Mouse (Mus musculus) CH12.LX (cell line): ENCODE measurements around the gene Setd6. TPM values are rescaled to one million over a fixed set of nuclear protein-coding genes. Genes with fewer than 3 reads are reported as not detected.

ENCODE experiments used
- DNase-seq: peaks from one replicate; pipeline ENCODE4 v3.0.0-alpha.2; 2013; ENCODE audit errors: extremely low read depth
- H3K27ac ChIP-seq: 2 replicates; pipeline ENCODE4 v1.5.1; 2012; ENCODE audit warnings: low read depth, mild to moderate bottlenecking, control low read depth, moderate library complexity; ENCODE audit not compliant: insufficient read depth
- H3K27me3 ChIP-seq: replicated peaks from 2 replicates; pipeline ENCODE3; 2012; ENCODE audit warnings: inconsistent platforms
- H3K36me3 ChIP-seq, 2 experiments: replicated peaks in 1 of 2; 2 replicates each; pipeline versions ENCODE3 to v1.6.1; 2012; ENCODE audit warnings: inconsistent platforms in 1 of 2, low read length in 1 of 2, mild to moderate bottlenecking in 1 of 2, mixed read lengths in 1 of 2, moderate library complexity in 1 of 2; ENCODE audit not compliant: control insufficient read depth in 1 of 2, insufficient read depth in 1 of 2
- H3K4me1 ChIP-seq, 2 experiments: 2 replicates each; pipeline ENCODE4 v1.6.1; 2012; ENCODE audit warnings: inconsistent platforms in 1 of 2, moderate library complexity in 1 of 2; ENCODE audit not compliant: insufficient read depth in 2 of 2, control insufficient read depth in 1 of 2
- H3K4me2 ChIP-seq: 2 replicates; pipeline ENCODE4 v1.6.1; 2012; ENCODE audit warnings: low read depth, mild to moderate bottlenecking, control low read depth; ENCODE audit not compliant: poor library complexity, insufficient read depth, severe bottlenecking
- H3K4me3 ChIP-seq, 3 experiments: fragments of 150-350 bp in 1 of 3; sonication (generic) in 1 of 3; replicated peaks in 1 of 3; 2 replicates each; pipeline versions ENCODE3 to v1.5.1; 2011 to 2012; ENCODE audit warnings: low read depth in 2 of 3, low read length in 2 of 3, mild to moderate bottlenecking in 2 of 3, moderate library complexity in 2 of 3, control low read depth in 1 of 3, improper control_type of control experiment in 1 of 3, inconsistent platforms in 1 of 3, mixed read lengths in 1 of 3; ENCODE audit not compliant: poor library complexity in 1 of 3
- H3K79me2 ChIP-seq: replicated peaks from 2 replicates; pipeline ENCODE4 v1.6.1; 2012; ENCODE audit warnings: mild to moderate bottlenecking, moderate library complexity; ENCODE audit not compliant: control insufficient read depth, poor library complexity, insufficient read depth, severe bottlenecking; ENCODE audit errors: extremely low read depth
- H3K9ac ChIP-seq: 2 replicates; pipeline ENCODE4 v1.6.1; 2012; ENCODE audit warnings: low read depth, mild to moderate bottlenecking, control low read depth, moderate library complexity; ENCODE audit not compliant: insufficient read depth
- H3K9me3 ChIP-seq: replicated peaks from 2 replicates; pipeline ENCODE3; 2012; ENCODE audit warnings: low read length, inconsistent platforms, mixed read lengths
- CHD1 ChIP-seq: IDR thresholded peaks from 2 replicates; pipeline ENCODE4 v1.6.1; 2012; ENCODE audit warnings: low read depth, low read length, improper control_type of control experiment, inconsistent platforms
- ELF1 ChIP-seq: IDR thresholded peaks from 2 replicates; pipeline ENCODE4 v1.6.1; 2014; ENCODE audit warnings: low read depth, mild to moderate bottlenecking, inconsistent platforms, low read length, improper control_type of control experiment
- ETS1 ChIP-seq: conservative IDR thresholded peaks from 2 replicates; pipeline ENCODE4 v1.6.1; 2012; ENCODE audit warnings: low read depth, mild to moderate bottlenecking, inconsistent platforms, low read length, improper control_type of control experiment, moderate library complexity
- GABPA ChIP-seq: IDR thresholded peaks from 2 replicates; pipeline ENCODE4 v1.6.1; 2012; ENCODE audit warnings: low read depth, low read length, improper control_type of control experiment, inconsistent platforms; ENCODE audit not compliant: insufficient replicate concordance
- HCFC1 ChIP-seq: IDR thresholded peaks from 2 replicates; pipeline ENCODE4 v1.6.1; 2012; ENCODE audit warnings: low read depth, mild to moderate bottlenecking, inconsistent platforms, low read length, improper control_type of control experiment
- IRF4 ChIP-seq: IDR thresholded peaks from 2 replicates; pipeline ENCODE4 v1.6.1; 2014; ENCODE audit warnings: low read depth, mild to moderate bottlenecking, inconsistent platforms, low read length, improper control_type of control experiment
- MAX ChIP-seq: IDR thresholded peaks from 2 replicates; pipeline ENCODE4 v1.6.1; 2011; ENCODE audit warnings: low read length, improper control_type of control experiment
- MYC ChIP-seq: IDR thresholded peaks from 2 replicates; pipeline ENCODE4 v1.6.1; 2011; ENCODE audit warnings: low read depth, mild to moderate bottlenecking, improper control_type of control experiment, low read length
- NELFE ChIP-seq: IDR thresholded peaks from 2 replicates; pipeline ENCODE4 v1.6.1; 2011; ENCODE audit warnings: low read depth, low read length, improper control_type of control experiment
- PAX5 ChIP-seq: IDR thresholded peaks from 2 replicates; pipeline ENCODE4 v1.6.1; 2012; ENCODE audit warnings: low read length, inconsistent platforms, mixed read lengths
- RCOR1 ChIP-seq: conservative IDR thresholded peaks from 2 replicates; pipeline ENCODE4 v1.6.1; 2012; ENCODE audit warnings: low read depth, mild to moderate bottlenecking, inconsistent platforms, low read length, improper control_type of control experiment
- SIN3A ChIP-seq: IDR thresholded peaks from 2 replicates; pipeline ENCODE4 v1.6.1; 2012; ENCODE audit warnings: low read length, improper control_type of control experiment, inconsistent platforms
- TBP ChIP-seq: conservative IDR thresholded peaks from 2 replicates; pipeline ENCODE4 v1.6.1; 2011; ENCODE audit warnings: low read depth, low read length, improper control_type of control experiment
- UBTF ChIP-seq: IDR thresholded peaks from 2 replicates; pipeline ENCODE4 v1.6.1; 2012; ENCODE audit warnings: low read depth, mild to moderate bottlenecking, inconsistent platforms, low read length, improper control_type of control experiment, moderate library complexity
- USF1 ChIP-seq: IDR thresholded peaks from 2 replicates; pipeline ENCODE4 v1.6.1; 2014; ENCODE audit warnings: low read depth, mild to moderate bottlenecking, inconsistent platforms, low read length, improper control_type of control experiment
- ZMIZ1 ChIP-seq: IDR thresholded peaks from 2 replicates; pipeline ENCODE4 v1.6.1; 2012; ENCODE audit warnings: low read depth, mild to moderate bottlenecking, inconsistent platforms, low read length, improper control_type of control experiment
- dilution Hi-C: fragments of 300-500 bp; cut with MboI; formaldehyde crosslinking; loops from 2 replicates; pipeline ENCODE4 v1.14.3; 2020; ENCODE audit warnings: low sequenced_read_pairs; ENCODE audit not compliant: extremely low pct_unique_long_range_greater_than_20kb, extremely low pct_ligation_motif_present
- in situ Hi-C: fragments of 300-500 bp; cut with MboI; formaldehyde crosslinking; loops from 3 replicates; pipeline ENCODE4 v1.14.3; 2019; ENCODE audit warnings: low sequenced_read_pairs, low pct_ligation_motif_present, low pct_unique_long_range_greater_than_20kb, mixed read lengths
- polyA plus RNA-seq: library from polyadenylated mRNA; unstranded; fragments of >175 nt; gene quantifications from 2 replicates; pipeline ENCODE4 v1.2.1, GENCODE M21; 2012; ENCODE audit warnings: low read depth; ENCODE audit not compliant: insufficient read length
- total RNA-seq, 2 experiments: library from RNA; depleted of rRNA; stranded (reverse); fragments of 300-350 nt in 1 of 2; fragments of >200 nt in 1 of 2; gene quantifications; 2 replicates each; pipeline ENCODE4 v1.2.3; 2012 to 2014

Gene Setd6
- total and polyA plus RNA-seq, 3 experiments, result 29.6 to 50.6 (median 29.7) TPM

DNA sequence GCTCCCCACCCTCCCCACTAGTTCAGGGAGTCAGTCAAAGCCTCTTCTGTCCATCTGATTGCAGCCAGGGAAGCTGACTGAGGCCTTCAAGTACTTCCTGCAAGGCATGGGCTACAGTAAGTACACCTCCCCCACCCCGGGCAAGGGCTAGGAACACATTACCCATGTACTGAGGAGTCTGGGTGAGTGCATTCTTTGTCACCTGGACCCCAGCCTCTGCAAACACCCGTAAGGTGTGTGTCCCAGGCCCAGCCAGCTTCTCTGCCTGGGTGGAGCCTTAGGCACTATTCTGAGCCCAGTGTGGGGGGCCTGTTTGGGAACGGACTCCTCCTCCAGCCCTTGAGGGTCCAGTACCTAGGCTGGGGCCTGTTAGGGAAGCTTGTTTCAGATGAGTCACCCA, 4.7 kb upstream of the Setd6 start:
- Histone ChIP-seq H3K4me3 (no peak overlapping the region), H3K9ac (no peak overlapping the region), H3K27ac (no peak overlapping the region), H3K79me2 (no peaks in the 10 kb centered on the region), H3K4me2 (no peak overlapping the region), H3K36me3 (no peaks in the 10 kb centered on the region), H3K4me1 (peaks cover 0 to 17% of the 10 kb centered on the region in 2 experiments; a peak in 2 of 4 replicates), H3K27me3 (no peaks in the 10 kb centered on the region), H3K9me3 (no peaks in the 10 kb centered on the region)
- DNase-seq, result no peak
- in situ Hi-C loops (no loop called here), dilution Hi-C loops (no loop called here)
- TF ChIP-seq MYC (no peak), HCFC1 (no peak), RCOR1 (no peak), TBP (no peak), USF1 (no peak)

DNA sequence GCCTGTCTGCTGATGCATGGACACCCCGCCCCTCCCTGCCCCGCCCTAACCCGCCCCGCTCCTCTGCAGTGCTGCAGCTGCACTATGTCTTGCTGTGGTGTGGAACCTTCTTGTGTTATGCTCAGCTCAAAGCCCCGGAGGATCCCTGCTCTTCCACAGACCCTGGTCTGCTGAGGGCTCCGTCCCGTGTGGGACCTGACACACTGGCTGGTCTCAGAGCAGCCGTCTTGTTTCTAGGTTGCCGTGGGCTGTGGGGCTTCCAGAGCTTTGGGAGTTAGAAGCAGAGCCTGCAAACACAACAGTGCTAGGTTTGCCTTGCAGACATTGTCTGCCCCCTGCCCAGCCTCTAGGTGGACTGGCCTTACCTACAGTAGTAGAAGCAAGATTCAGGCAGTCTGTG, 3.3 kb upstream of the Setd6 start:
- Histone ChIP-seq H3K4me2 (no peak overlapping the region), H3K4me1 (peaks cover 7 to 26% of the 10 kb centered on the region in 2 experiments), H3K4me3 (no peak overlapping the region), H3K79me2 (no peaks in the 10 kb centered on the region), H3K27me3 (no peaks in the 10 kb centered on the region)
- dilution Hi-C loops, result no loop called here
- no peak for DNase-seq
- TF ChIP-seq NELFE, result no peak
- TF ChIP-seq GABPA, result no peak
- no peak for TF ChIP-seq MYC
- TF ChIP-seq ETS1, result no peak
- TF ChIP-seq IRF4, result no peak
- no peak for TF ChIP-seq HCFC1
- no peak for TF ChIP-seq SIN3A
- no peak for TF ChIP-seq PAX5
- no peak for TF ChIP-seq MAX
- TF ChIP-seq ZMIZ1, result no peak
- no peak for TF ChIP-seq CHD1
- TF ChIP-seq USF1, result no peak
- TF ChIP-seq UBTF, result no peak
- TF ChIP-seq ELF1, result no peak
- TF ChIP-seq, all 38 proteins: peak for 0
- Histone ChIP-seq H3K27ac (no peak overlapping the region), H3K9ac (no peak overlapping the region), H3K36me3 (peaks cover 0 to 8% of the 10 kb centered on the region in 2 experiments), H3K9me3 (no peaks in the 10 kb centered on the region)
- in situ Hi-C loops, result no loop called here
